Mouse (Mus musculus) bone marrow, adult 2 months (tissue): ENCODE measurements around the gene Prmt1. TPM values are rescaled to one million over a fixed set of nuclear protein-coding genes. Genes with fewer than 3 reads are reported as not detected.
A peak's percentile ranks its signal among the peaks of the same experiment; 100 is the strongest.

ENCODE experiments used
- H3K27ac ChIP-seq: fragments of 200-500 bp; 2 replicates; pipeline ENCODE4 v1.5.1; 2012; ENCODE audit warnings: low read depth, mild to moderate bottlenecking, control low read depth, inconsistent platforms, low read length; ENCODE audit not compliant: control insufficient read depth, poor library complexity, insufficient read depth
- H3K4me1 ChIP-seq: fragments of 200-500 bp; 2 replicates; pipeline ENCODE4 v1.6.1; 2011; ENCODE audit warnings: low read length; ENCODE audit not compliant: control insufficient read depth, insufficient read depth
- H3K4me3 ChIP-seq: fragments of 200-500 bp; replicated peaks from 2 replicates; pipeline ENCODE3; 2011; ENCODE audit warnings: mild to moderate bottlenecking, low read depth, low read length, control low read depth; ENCODE audit not compliant: control insufficient read depth
- CTCF ChIP-seq: fragments of 200-500 bp; IDR thresholded peaks from 2 replicates; pipeline ENCODE4 v1.5.1; 2011; ENCODE audit warnings: low read length, control low read depth; ENCODE audit not compliant: control insufficient read depth, insufficient read depth
- POLR2A ChIP-seq: fragments of 200-500 bp; IDR thresholded peaks from 2 replicates; pipeline ENCODE4 v1.6.1; 2011; ENCODE audit warnings: low read depth, mild to moderate bottlenecking, control low read depth, low read length, borderline replicate concordance; ENCODE audit not compliant: control insufficient read depth
- WGBS: fragments of 180-500 bp; shearing (Covaris S2); methylation state at CpG from one replicate; pipeline ENCODE4 v1.1.7; 2018; 5-methylcytosine and 5-hydroxymethylcytosine counted together
- polyA plus RNA-seq: library from polyadenylated mRNA; stranded (reverse); fragments of >200 nt; gene quantifications from 2 replicates; pipeline ENCODE4 v1.2.4, GENCODE M21; 2011; ENCODE audit warnings: low replicate concordance; ENCODE audit not compliant: missing spikeins, insufficient read depth, insufficient read length

Gene Prmt1
- 192 and 337 TPM in 2 replicates for polyA plus RNA-seq

GRCm38 (mm10) chr7:44986192-44986878 is at the start of gene Prmt1:
Prmt1 (minus strand) TSS chr7:44986568.
- H3K4me3 ChIP-seq, result peak within 1 kb of the TSS; percentile 95
- TF ChIP-seq CTCF (no peak), POLR2A (no peak; the same call in 1 of the 2 replicates)
- peaks cover 1% of the 10 kb centered on the region; the same call in 1 of the 2 replicates for H3K4me1 ChIP-seq
- WGBS, result under 1% methylated on average over 42 of the region's 42 CpGs
- peak within 1 kb of the TSS; percentile 82 for H3K27ac ChIP-seq

DNA sequence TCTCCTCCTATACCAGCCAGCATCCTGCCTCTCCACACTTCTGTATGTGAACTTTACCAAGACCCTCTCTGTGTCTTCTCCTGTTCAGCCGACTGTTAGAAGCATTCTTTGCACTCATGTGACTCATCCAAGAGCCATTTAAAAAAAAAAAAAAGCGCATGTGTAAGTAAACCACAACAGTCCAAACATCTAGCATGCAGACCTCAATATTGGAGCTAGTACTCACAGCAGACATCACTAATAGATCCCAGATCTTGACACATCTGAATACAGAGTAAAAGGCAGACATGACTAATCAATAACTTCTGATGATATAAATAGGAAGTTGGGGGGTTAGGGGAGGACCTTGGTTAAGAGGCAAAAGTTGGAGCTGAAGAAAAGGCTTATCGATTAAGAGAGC is 49.3 kb upstream of the Prmt1 start:
- 72% methylated on average over 3 of the region's 3 CpGs for WGBS
- TF ChIP-seq POLR2A (no peak), CTCF (no peak)
- Histone ChIP-seq H3K4me3 (no peak overlapping the region), H3K27ac (no peak overlapping the region), H3K4me1 (no peaks in the 10 kb centered on the region)

GRCm38 (mm10) chr7:45033722-45034359 is 47.5 kb upstream of the Prmt1 start:
- 89% methylated on average over 19 of the region's 19 CpGs for WGBS
- no peaks in the 10 kb centered on the region for H3K4me1 ChIP-seq
- H3K4me3 ChIP-seq, result no peak overlapping the region
- no peak overlapping the region for H3K27ac ChIP-seq
- TF ChIP-seq CTCF (no peak), POLR2A (no peak; the same call in 1 of the 2 replicates)

DNA sequence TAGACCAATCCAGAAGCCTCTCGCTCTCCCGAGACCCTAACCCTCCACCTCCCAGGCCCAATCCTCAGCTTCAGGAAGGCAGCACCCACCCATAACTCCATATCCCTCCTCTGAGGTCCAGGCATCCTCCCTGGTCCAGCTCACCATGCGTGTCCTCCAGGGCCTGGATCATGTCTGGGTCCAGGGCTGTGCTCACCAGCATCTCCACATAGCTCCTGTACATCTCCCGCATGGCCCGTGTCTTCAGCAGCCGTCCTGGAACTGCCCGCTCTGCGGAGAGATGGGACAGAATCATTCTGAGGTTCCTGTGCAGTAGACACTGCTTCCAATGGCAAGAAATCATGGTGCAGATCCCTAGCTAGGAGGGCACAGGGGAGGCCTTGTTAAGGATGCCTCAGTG is 44.5 kb upstream of the Prmt1 start:
- no peak overlapping the region for H3K27ac ChIP-seq
- no peaks in the 10 kb centered on the region for H3K4me1 ChIP-seq
- TF ChIP-seq POLR2A, result no peak
- TF ChIP-seq CTCF, result no peak
- no peak overlapping the region for H3K4me3 ChIP-seq
- 95% methylated on average over 8 of the region's 8 CpGs for WGBS

DNA sequence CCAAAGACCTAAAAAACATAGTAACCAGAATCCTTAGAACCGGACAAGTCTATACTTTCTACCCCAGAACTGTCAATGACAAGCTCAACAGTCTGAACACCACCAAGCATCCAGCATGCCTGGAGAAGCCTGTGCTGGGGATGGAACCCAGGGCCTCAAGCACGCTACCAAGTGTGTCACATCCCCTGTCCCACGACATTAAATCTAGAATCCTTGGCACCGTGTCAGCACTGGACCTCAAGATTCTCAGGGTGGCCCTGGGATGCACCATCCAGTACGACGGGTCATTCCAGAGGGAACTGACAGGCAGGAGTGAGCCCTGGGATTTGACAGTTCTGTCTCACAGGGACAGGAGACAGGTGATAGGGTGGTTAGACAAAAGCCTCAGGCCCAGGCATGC is 43.6 kb upstream of the Prmt1 start:
- 85% methylated on average over 6 of the region's 6 CpGs for WGBS
- TF ChIP-seq POLR2A, result no peak
- TF ChIP-seq CTCF, result no peak
- Histone ChIP-seq H3K27ac (no peak overlapping the region), H3K4me3 (no peak overlapping the region), H3K4me1 (no peaks in the 10 kb centered on the region)

DNA sequence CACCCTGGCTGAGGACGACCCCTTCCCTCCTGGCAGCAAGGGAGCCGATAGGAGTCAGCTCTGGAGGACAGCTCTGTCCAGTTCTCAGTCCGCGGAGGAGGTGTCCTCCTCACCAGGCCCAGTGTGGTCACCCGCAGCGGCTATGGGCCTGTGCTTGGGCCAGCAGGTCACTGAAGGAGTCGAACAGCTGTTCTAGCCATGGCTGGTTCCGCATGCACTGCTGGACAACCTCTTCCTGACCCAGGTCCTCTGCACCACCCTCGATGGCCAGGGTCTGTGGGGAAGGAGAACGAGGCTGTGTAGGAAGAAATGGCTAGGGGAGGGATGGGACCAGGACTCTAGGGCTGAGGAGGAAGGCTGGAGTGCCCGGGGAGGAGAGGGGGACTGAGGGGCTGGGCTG is 42.0 kb upstream of the Prmt1 start:
- 84% methylated on average over 11 of the region's 11 CpGs for WGBS
- TF ChIP-seq CTCF, result no peak
- Histone ChIP-seq H3K4me1 (no peaks in the 10 kb centered on the region), H3K4me3 (no peak overlapping the region), H3K27ac (no peak overlapping the region)

DNA sequence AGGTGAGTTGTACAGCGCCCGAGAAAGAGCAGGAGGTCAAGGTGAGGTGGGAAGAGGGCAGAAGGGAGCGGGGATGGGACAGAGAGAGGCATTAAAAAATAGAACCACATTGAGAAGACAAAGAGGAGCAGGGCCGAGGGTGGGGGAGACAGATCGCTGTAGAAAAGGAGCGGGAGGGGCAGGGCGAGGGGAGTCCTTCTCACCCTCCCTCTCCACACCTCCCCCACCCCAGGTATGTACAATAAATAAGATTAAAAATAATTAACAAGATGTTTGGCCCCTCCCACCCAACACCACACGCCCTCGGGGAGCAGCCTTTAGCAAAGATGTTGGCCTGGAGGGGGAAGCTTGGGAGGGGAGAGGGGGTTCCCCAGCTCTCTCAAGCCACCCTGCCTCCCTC is 41.4 kb upstream of the Prmt1 start:
- no peak overlapping the region for H3K4me3 ChIP-seq
- no peaks in the 10 kb centered on the region for H3K4me1 ChIP-seq
- WGBS, result 88% methylated on average over 9 of the region's 9 CpGs
- H3K27ac ChIP-seq, result no peak overlapping the region
- TF ChIP-seq CTCF, result no peak
- TF ChIP-seq POLR2A, result no peak

- H3K4me1 ChIP-seq, result no peaks in the 10 kb centered on the region
- TF ChIP-seq POLR2A (no peak), CTCF (no peak)
- H3K27ac ChIP-seq, result no peak overlapping the region; the same call in 1 of the 2 replicates
- no peak overlapping the region for H3K4me3 ChIP-seq
- WGBS, result 86% methylated on average over 2 of the region's 2 CpGs
Observed at GRCm38 (mm10) chr7:45026256-45026655, 39.9 kb upstream of the Prmt1 start.

- Histone ChIP-seq H3K4me3 (no peak overlapping the region), H3K27ac (no peak overlapping the region), H3K4me1 (no peaks in the 10 kb centered on the region)
- no peak for TF ChIP-seq CTCF
- no peak for TF ChIP-seq POLR2A
- WGBS, result 45% methylated on average over 8 of the region's 8 CpGs
Observed at GRCm38 (mm10) chr7:45025601-45026220, 39.3 kb upstream of the Prmt1 start.
